Comparison of ENCODE assay signal across 1 mouse cellular context in the genomic region with DNA sequence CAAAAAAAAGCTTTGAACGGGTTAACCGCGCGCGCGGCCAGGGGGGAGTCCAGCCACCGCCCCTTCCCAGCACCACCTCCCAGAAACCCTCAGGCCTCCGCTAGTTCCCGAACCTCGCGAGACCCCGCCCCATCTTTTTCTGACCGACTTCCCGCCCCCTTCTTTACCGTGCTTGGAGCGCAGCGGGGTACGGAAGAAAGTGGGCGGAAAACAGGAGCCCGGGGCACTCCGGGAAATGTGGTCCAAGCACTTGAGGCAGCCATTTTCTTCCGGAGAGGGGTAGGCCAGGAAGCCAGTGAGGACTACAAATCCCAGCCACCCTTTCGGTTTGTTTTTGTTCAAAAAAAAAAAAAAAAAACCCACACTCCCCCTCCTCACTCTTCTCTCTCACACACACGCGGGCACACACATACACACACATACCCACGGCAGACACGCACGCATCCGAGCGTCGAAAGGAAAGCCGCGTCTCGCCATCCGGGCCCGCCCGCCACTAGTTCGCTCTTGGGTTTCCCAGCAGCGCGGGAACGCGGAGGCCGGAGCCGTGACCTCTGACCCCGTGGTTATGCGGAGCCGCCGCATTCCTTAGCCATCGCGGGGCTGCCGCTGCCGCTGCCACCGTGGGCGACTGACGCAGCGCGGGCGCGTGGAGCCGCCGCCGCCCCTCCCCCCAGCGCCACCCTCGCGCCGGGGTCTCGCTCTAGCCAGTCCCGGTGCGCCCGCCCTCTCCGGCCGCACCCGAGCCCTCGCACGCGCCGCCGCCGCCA.
A peak's percentile ranks its signal among the peaks of the same experiment; 100 is the strongest.
TF ChIP-seq lines count a peak whose summit lies in the region.

A gene (plus strand): TSS at position 376 of the 767 bp plus-strand sequence.

TF ChIP-seq in CH12.LX, 34 proteins besides CTCF, POLR2A, EP300 and RAD21 (continued from another document):
- peak; percentile 92; the same call in 1 of the 2 replicates for TF ChIP-seq KAT2A (IDR thresholded peaks at IDR 0.05; ENCODE audit: insufficient replicate concordance, low read length)
- no peak for TF ChIP-seq SMC3 (IDR thresholded peaks at IDR 0.05; ENCODE audit: low read depth, low read length)
- TF ChIP-seq ETS1 (conservative IDR thresholded peaks at IDR 0.05; ENCODE audit: low read depth, low read length): 0 out of 2 replicates have a peak, but pooled peaks have one; percentile 13
- TF ChIP-seq BHLHE40 (IDR thresholded peaks at IDR 0.05; ENCODE audit: low read depth, low read length): peak; percentile 41; the same call in 1 of the 2 replicates
- peak; percentile 94 for TF ChIP-seq MYC (IDR thresholded peaks at IDR 0.05; ENCODE audit: low read depth, low read length)
- 0 out of 2 replicates have a peak, but pooled peaks have one; percentile 36 for TF ChIP-seq POLR2AphosphoS2 (IDR thresholded peaks at IDR 0.05; ENCODE audit: low read depth, low read length)
- TF ChIP-seq ZNF384 (IDR thresholded peaks at IDR 0.05; ENCODE audit: low read depth, low read length): peak; percentile 99
- peak; percentile 60 for TF ChIP-seq NRF1 (IDR thresholded peaks at IDR 0.05; ENCODE audit: low read depth, low read length)
- peak; percentile 46; the same call in 1 of the 2 replicates for TF ChIP-seq GABPA (IDR thresholded peaks at IDR 0.05; ENCODE audit: insufficient replicate concordance, low read depth, low read length)
- TF ChIP-seq ZMIZ1 (IDR thresholded peaks at IDR 0.05; ENCODE audit: low read depth, low read length): peak; percentile 74; the same call in 1 of the 2 replicates
- peak; percentile 97 for TF ChIP-seq ELF1 (IDR thresholded peaks at IDR 0.05; ENCODE audit: low read depth, low read length)
- peak; percentile 97 for TF ChIP-seq HCFC1 (IDR thresholded peaks at IDR 0.05; ENCODE audit: low read depth, low read length)
- TF ChIP-seq SIN3A (IDR thresholded peaks at IDR 0.05; ENCODE audit: low read length): peak; percentile 95
- no peak for TF ChIP-seq JUN (IDR thresholded peaks at IDR 0.05; ENCODE audit: insufficient read depth, low read depth, low read length)
- no peak for TF ChIP-seq USF1 (IDR thresholded peaks at IDR 0.05; ENCODE audit: low read depth, low read length)
- TF ChIP-seq ZC3H11A (IDR thresholded peaks at IDR 0.05; ENCODE audit: low read depth, low read length): no peak
